Mouse (Mus musculus) limb, embryonic 13.5 days (tissue): ENCODE measurements around the gene Krtap31-2. TPM values are rescaled to one million over a fixed set of nuclear protein-coding genes. Genes with fewer than 3 reads are reported as not detected.

Experiments
- ATAC-seq: fragments of 200-750 bp; cut with Nextera tagmentation; 2 replicates; pipeline ENCODE4 v1.8.0; 2017; ENCODE audit warnings: low read depth, moderate number of reproducible peaks, moderate TSS enrichment; ENCODE audit not compliant: low FRiP score
- H3K27ac ChIP-seq: fragments of 300-500 bp; sonication (generic); 2 replicates; pipeline ENCODE4 v1.5.1; 2015; ENCODE audit warnings: inconsistent platforms, mild to moderate bottlenecking, moderate library complexity
- H3K27me3 ChIP-seq: fragments of 300-500 bp; sonication (generic); 2 replicates; pipeline ENCODE4 v1.6.1; 2015; ENCODE audit warnings: mild to moderate bottlenecking, inconsistent platforms
- H3K36me3 ChIP-seq: fragments of 300-500 bp; sonication (generic); 2 replicates; pipeline ENCODE4 v1.6.1; 2015; ENCODE audit warnings: inconsistent platforms, mild to moderate bottlenecking, moderate library complexity
- H3K4me1 ChIP-seq: fragments of 300-500 bp; sonication (generic); 2 replicates; pipeline ENCODE4 v1.6.1; 2015; ENCODE audit warnings: inconsistent platforms
- H3K4me2 ChIP-seq: fragments of 300-500 bp; sonication (generic); replicated peaks from 2 replicates; pipeline ENCODE4 v1.6.1; 2015; ENCODE audit warnings: inconsistent platforms, mild to moderate bottlenecking, moderate library complexity
- H3K4me3 ChIP-seq: fragments of 300-500 bp; sonication (generic); 2 replicates; pipeline ENCODE4 v1.5.1; 2015; ENCODE audit warnings: moderate library complexity, mild to moderate bottlenecking, inconsistent platforms
- H3K9ac ChIP-seq: fragments of 300-500 bp; sonication (generic); 2 replicates; pipeline ENCODE4 v1.6.1; 2015; ENCODE audit warnings: mild to moderate bottlenecking, inconsistent platforms
- H3K9me3 ChIP-seq: fragments of 300-500 bp; sonication (generic); 2 replicates; pipeline ENCODE4 v1.6.1; 2016; ENCODE audit warnings: inconsistent platforms
- whole genome bisulfite sequencing: fragments of 180-500 bp; shearing (Covaris S2); methylation state at CpG from one replicate; pipeline ENCODE4 v1.1.7; 2015; 5-methylcytosine and 5-hydroxymethylcytosine counted together
- polyA plus RNA-seq: library from polyadenylated mRNA; unstranded; fragments of >200 nt; fragmentation: Nextera tagmentation; extraction: Ambion mirVana; gene quantifications from 2 replicates; pipeline ENCODE4 v1.2.1, GENCODE M21; 2015

Gene Krtap31-2
- polyA plus RNA-seq = not detected in 2 replicates

DNA sequence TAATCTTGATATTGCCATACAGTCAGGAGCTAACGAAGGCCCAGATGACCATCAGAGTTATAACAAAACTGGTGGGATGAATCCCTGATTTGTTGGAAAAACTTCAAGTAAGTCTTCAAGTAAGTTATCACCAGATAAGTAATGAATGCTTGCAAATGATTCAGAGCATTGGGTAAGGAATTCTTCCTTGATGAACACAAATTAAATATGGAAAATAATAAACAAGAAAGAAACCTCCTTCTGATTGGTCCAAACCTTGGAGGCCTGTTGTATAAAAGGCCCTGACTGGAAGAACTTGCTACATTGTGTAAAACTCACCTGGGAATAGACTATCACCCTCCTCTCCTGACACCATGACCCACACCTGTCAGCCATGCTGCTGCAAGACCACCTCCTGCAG is at the start of gene Krtap31-2:
TSS of gene Krtap31-2 (plus strand) at position 301 of the 400 bp plus-strand sequence.
- WGBS = 91% methylated on average over 1 of the region's 1 CpGs
- H3K36me3 ChIP-seq = no peaks in the 10 kb centered on the region
- H3K27me3 ChIP-seq = no peaks in the 10 kb centered on the region
- H3K4me3 ChIP-seq = no peak within 1 kb of the TSS
- H3K4me1 ChIP-seq = no peaks in the 10 kb centered on the region
- no peaks in the 10 kb centered on the region for H3K9me3 ChIP-seq
- H3K4me2 ChIP-seq = no peak within 1 kb of the TSS
- no peak within 1 kb of the TSS for H3K9ac ChIP-seq
- H3K27ac ChIP-seq = no peak within 1 kb of the TSS
- no peak for ATAC-seq

DNA sequence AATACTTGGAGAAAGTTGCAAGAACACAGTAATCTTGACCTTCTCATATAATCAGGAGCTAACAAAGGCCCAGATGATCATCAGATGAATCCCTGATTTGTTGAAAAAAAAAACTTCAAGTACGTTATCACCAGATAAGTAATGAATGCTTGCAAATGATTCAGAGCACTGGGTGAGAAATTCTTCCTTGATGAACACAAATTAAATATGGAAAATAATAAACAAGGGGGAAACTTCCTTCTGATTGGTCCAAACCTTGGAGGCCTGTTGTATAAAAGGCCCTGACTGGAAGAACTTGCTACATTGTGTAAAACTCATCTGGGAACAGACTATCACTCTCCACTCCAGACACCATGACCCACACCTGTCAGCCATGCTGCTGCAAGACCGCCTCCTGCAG is 28.5 kb upstream of the Krtap31-2 start, which contains the start of gene Krtap31-1:
TSS of gene Krtap31-1 (plus strand) at position 301 of the 400 bp plus-strand sequence.
- Histone ChIP-seq H3K36me3 (no peaks in the 10 kb centered on the region), H3K4me2 (no peak within 1 kb of the TSS), H3K9ac (no peak within 1 kb of the TSS), H3K9me3 (no peaks in the 10 kb centered on the region), H3K27ac (no peak within 1 kb of the TSS), H3K4me3 (no peak within 1 kb of the TSS), H3K27me3 (no peaks in the 10 kb centered on the region), H3K4me1 (no peaks in the 10 kb centered on the region)
- WGBS = 70% methylated on average over 2 of the region's 2 CpGs
- no peak for ATAC-seq

DNA sequence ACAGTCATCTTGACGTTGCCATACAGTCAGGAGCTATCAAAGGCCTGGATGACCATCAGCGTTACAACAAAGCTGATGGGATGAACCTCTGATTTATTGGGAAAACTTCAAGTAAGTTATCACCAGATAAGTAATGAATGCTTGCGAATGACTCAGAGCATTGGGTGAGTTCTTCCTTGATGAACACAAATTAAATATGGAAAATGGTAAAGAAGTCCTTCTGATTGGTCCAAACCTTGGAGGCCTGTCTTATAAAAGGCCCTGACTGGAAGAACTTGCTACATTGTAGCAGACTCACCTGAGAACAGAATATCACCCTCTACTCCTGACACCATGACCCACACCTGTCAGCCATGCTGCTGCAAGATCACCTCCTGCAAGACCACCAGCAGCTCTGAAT is 21.6 kb upstream of the Krtap31-2 start, which contains the start of gene Gm11565:
TSS of gene Gm11565 (plus strand) at position 301 of the 400 bp plus-strand sequence.
- no peak for ATAC-seq
- Histone ChIP-seq H3K4me2 (no peak within 1 kb of the TSS), H3K36me3 (no peaks in the 10 kb centered on the region), H3K9ac (no peak within 1 kb of the TSS), H3K4me3 (no peak within 1 kb of the TSS), H3K9me3 (no peaks in the 10 kb centered on the region), H3K27ac (no peak within 1 kb of the TSS), H3K4me1 (no peaks in the 10 kb centered on the region), H3K27me3 (no peaks in the 10 kb centered on the region)
- WGBS = 86% methylated on average over 3 of the region's 3 CpGs

DNA sequence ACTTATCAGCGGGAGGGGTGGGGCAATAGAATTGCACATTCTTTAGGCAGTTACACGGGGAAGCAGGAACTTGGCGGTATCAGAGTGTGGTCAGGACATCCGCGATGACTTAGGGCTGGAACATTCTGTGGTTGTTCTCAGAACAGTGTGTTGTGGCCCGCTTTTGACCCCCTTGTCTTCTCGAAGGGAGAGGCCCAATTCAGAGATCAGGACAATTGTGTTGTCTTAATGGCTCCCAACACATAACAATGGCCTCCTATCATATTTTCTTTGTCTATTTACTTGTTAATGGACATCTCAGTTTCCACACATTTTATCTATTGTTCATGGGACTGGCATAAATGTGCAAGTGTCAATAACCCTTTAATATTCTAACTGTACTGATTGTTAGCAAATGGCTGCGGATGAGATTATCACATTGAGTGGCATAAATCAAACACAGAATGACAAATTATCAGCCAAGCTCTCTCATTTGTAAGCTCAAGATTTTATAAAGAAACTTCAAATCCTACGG is 1.7 kb downstream of the Krtap31-2 start:
- ATAC-seq = no peak
- H3K9ac ChIP-seq = no peak overlapping the region
- no peaks in the 10 kb centered on the region for H3K36me3 ChIP-seq
- H3K27me3 ChIP-seq = no peaks in the 10 kb centered on the region
- H3K4me2 ChIP-seq = no peak overlapping the region
- H3K9me3 ChIP-seq = no peaks in the 10 kb centered on the region
- H3K27ac ChIP-seq = no peak overlapping the region
- H3K4me3 ChIP-seq = no peak overlapping the region
- H3K4me1 ChIP-seq = no peaks in the 10 kb centered on the region
- WGBS = 90% methylated on average over 9 of the region's 9 CpGs

DNA sequence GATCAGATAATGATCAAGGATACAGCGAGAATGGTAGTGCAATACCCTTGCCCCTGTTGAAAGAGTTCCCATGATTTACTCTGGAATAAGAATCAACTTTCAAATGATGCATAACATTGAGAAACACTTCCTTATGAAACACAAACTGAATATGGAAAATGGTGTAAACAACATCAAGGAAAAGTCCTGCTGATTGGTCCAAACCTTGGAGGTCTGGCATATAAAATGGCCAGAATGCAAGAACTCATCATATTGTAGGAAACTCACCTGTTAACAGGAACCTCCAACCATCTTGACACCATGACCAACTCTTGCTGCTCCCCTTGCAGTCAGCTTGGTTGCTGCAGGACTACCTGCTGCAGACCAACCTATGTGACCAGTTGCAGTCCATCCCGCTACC is 12.1 kb downstream of the Krtap31-2 start, which contains the start of gene Krtap9-5:
TSS of gene Krtap9-5 (plus strand) at position 301 of the 400 bp plus-strand sequence.
- H3K36me3 ChIP-seq = no peaks in the 10 kb centered on the region
- H3K4me2 ChIP-seq = no peak within 1 kb of the TSS
- WGBS = 85% methylated on average over 2 of the region's 2 CpGs
- H3K9ac ChIP-seq = no peak within 1 kb of the TSS
- H3K4me3 ChIP-seq = no peak within 1 kb of the TSS
- no peak within 1 kb of the TSS for H3K27ac ChIP-seq
- no peaks in the 10 kb centered on the region for H3K4me1 ChIP-seq
- no peaks in the 10 kb centered on the region for H3K9me3 ChIP-seq
- no peak for ATAC-seq
- no peaks in the 10 kb centered on the region for H3K27me3 ChIP-seq

DNA sequence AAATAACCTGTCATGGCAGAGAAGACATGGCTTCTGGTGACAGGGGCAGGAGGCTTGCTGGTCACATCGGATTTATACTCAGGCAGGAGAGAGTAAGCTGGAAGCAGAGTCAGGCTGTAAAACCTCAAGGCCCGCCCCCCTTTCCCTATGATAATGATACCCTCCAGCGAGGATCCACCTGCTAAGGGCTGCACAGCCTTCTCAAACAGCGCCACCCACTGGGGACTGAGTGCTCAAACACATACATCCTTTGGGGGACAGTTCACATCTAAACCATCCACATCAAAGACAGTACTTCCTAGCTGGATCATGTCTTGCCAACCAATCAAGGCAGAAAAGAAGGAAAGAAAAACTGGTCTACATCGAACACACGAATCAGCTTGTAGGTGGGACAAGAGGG is 28.1 kb downstream of the Krtap31-2 start:
- Histone ChIP-seq H3K27ac (no peak overlapping the region), H3K9ac (no peak overlapping the region), H3K4me2 (no peak overlapping the region), H3K27me3 (no peaks in the 10 kb centered on the region), H3K36me3 (no peaks in the 10 kb centered on the region), H3K4me1 (no peaks in the 10 kb centered on the region), H3K4me3 (no peak overlapping the region), H3K9me3 (no peaks in the 10 kb centered on the region)
- no peak for ATAC-seq
- 46% methylated on average over 6 of the region's 6 CpGs for WGBS

DNA sequence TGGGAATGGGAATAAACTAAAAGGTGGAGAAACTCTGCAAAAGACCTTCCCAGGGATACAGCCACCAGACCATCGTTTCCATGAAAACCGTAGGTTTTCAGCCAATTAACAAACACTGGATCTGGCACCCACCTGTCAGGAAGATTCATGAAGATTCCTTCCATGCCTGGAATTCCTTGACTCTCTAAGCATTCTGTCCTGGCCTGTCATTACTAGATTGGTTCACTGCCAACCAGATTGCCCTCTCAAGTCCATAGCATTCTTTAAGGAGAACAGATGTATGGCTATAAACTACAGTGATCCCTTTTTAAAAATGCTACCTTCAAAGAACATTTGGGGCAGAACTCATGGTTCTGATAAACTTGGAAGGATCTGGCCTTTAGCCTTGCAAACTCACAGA is 29.9 kb downstream of the Krtap31-2 start:
- Histone ChIP-seq H3K4me3 (no peak overlapping the region), H3K27ac (no peak overlapping the region), H3K27me3 (no peaks in the 10 kb centered on the region), H3K9me3 (no peaks in the 10 kb centered on the region), H3K4me2 (no peak overlapping the region), H3K9ac (no peak overlapping the region), H3K4me1 (no peaks in the 10 kb centered on the region), H3K36me3 (no peaks in the 10 kb centered on the region)
- no peak for ATAC-seq
- WGBS = 2% methylated on average over 2 of the region's 2 CpGs

DNA sequence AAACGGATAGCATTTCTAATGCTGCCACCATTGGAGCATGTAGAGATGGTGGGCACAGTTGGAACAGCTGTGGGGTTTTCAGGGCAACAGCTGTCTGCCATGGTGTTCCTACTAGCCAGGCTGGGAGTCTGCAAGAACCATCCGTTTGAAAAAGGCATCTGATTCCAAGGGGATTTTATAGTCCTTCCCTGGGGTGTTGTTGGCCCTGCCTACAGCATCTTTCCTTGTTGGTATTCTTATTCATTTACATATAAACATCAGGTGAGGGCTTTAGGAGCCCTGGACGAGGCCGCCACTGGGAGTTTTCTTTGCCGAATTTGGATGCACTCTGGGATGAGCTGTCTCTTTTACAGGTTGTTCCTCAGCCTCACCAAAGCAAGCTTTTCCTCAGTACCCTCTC is 42.9 kb downstream of the Krtap31-2 start, which contains the start of gene Krtap29-1:
TSS of gene Krtap29-1 (minus strand) at position 101 of the 400 bp plus-strand sequence.
- Histone ChIP-seq H3K36me3 (no peaks in the 10 kb centered on the region), H3K9ac (no peak within 1 kb of the TSS), H3K27me3 (no peaks in the 10 kb centered on the region), H3K4me3 (no peak within 1 kb of the TSS), H3K9me3 (no peaks in the 10 kb centered on the region), H3K4me2 (no peak within 1 kb of the TSS), H3K4me1 (no peaks in the 10 kb centered on the region), H3K27ac (no peak within 1 kb of the TSS)
- ATAC-seq = no peak
- WGBS = 68% methylated on average over 5 of the region's 5 CpGs

DNA sequence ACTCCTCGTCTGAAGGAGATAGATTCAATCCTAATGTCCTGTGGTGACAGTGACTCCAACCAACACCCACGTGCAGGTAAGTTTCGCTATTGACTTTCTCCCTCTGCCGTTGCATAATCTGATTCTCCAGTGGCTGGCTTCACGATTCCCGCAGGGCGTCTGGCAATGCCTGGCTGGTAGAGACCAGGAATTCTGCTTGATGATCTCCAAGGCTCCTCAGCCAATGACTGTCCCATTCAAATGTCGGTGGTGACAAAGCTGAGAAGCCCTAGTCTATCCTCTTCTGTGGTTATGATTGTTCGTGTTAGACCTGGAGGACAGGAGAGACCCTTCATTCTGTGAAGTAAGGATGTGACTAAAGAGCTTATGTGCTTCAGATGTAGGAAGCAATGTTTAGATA is 46.6 kb downstream of the Krtap31-2 start:
- Histone ChIP-seq H3K4me1 (no peaks in the 10 kb centered on the region), H3K4me3 (no peak overlapping the region), H3K9ac (no peak overlapping the region), H3K36me3 (no peaks in the 10 kb centered on the region), H3K9me3 (no peaks in the 10 kb centered on the region), H3K4me2 (no peak overlapping the region), H3K27me3 (peaks cover 5% of the 10 kb centered on the region; the same call in 1 of the 2 replicates), H3K27ac (no peak overlapping the region)
- WGBS = 85% methylated on average over 9 of the region's 9 CpGs
- no peak for ATAC-seq

DNA sequence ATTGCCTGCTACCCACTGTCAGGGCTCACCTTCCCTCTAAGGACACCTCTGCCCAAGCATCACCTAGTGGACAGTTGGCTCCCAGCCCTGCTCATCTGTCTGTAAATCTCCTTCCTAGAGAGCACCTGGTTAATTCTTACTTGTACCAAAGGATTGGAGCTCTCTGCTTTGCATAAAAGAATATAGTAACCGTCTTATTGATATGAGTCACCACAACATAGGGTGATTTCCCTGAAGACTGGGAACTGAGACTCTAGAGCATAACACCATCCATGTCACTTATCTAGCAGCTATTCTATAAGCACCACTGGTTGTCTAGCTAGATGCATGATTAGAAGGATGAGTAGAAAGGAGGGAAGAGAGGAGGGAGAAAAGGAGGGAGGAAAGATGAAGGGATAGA is 47.4 kb downstream of the Krtap31-2 start:
- Histone ChIP-seq H3K4me1 (no peaks in the 10 kb centered on the region), H3K9me3 (no peaks in the 10 kb centered on the region), H3K27ac (no peak overlapping the region), H3K4me3 (no peak overlapping the region), H3K27me3 (peaks cover 5% of the 10 kb centered on the region; the same call in 1 of the 2 replicates), H3K36me3 (no peaks in the 10 kb centered on the region), H3K4me2 (no peak overlapping the region), H3K9ac (no peak overlapping the region)
- no peak for ATAC-seq
- 85% methylated on average over 1 of the region's 1 CpGs for WGBS

DNA sequence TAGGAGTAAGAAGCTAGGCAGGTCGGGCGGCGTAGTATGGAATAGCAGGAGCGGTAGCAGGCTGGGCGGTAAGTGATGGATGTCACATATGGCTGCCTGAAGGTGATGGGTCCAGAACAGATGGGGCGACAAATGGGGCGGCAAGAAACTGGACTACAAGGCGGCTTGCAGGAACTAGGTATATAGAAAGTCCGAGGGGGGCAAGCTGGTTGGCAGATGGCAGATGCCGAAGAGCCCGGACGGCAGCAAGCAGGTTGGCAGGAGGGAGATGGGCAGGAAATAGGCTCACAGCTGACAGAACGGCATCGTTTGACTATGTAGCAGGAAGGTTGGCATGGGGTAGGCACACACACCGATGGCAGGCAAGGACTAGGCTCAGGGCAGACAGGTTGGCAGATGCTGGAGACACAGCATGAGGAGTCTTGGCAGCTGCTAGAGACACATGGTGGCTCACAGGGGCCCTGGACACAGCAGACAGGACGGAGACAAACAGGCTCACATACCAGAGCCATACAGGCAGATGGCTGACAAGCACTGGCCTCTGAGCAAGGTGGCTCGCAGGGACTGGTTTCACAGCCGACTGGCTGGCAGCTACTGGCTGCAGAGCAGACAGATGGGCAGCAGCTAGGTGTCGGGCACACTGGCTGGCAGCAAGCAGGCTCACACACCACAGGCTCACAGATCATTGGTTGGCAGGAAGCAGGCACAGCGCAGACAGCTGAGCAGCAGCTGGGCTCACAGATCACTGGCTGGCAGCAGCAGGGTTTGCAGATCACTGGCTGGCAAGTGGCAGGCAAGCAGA is 49.4 kb downstream of the Krtap31-2 start:
- no peak for ATAC-seq
- WGBS = 81% methylated on average over 20 of the region's 20 CpGs

DNA sequence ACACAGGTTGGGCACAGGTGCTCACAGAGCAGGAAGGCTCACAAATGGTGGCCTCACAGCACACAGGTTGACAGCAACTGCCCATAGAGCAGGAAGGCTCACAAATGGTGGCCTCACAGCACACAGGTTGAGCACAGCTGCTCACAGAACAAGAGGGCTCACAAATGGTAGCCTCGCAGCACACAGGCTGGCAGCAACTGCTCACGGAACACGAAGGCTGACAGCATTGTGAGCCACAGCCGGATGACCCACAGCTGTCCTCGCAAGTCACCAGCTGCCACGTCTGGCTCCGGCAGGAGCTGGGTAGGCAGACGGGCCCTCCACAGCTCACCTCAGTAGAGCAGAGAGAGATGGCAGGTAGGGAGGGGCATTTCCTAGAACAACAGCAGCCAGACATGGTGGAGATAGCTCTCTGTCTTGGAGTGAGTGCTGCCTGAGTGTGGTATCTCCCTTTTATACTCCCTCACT is 50.1 kb downstream of the Krtap31-2 start, which contains the start of gene Krtap16-1:
TSS of gene Krtap16-1 (minus strand) at position 418 of the 468 bp plus-strand sequence.
- Histone ChIP-seq H3K4me1 (no peaks in the 10 kb centered on the region), H3K36me3 (no peaks in the 10 kb centered on the region), H3K4me2 (no peak within 1 kb of the TSS), H3K9me3 (no peaks in the 10 kb centered on the region), H3K27me3 (peaks cover 5% of the 10 kb centered on the region; the same call in 1 of the 2 replicates), H3K9ac (no peak within 1 kb of the TSS), H3K4me3 (no peak within 1 kb of the TSS), H3K27ac (no peak within 1 kb of the TSS)
- ATAC-seq = peak; percentile 19; the same call in 1 of the 2 replicates
- 77% methylated on average over 8 of the region's 8 CpGs for WGBS

More for the DNA sequence above, 49.4 kb downstream of the Krtap31-2 start:
- no peaks in the 10 kb centered on the region for H3K9me3 ChIP-seq
- no peaks in the 10 kb centered on the region for H3K4me1 ChIP-seq
- H3K9ac ChIP-seq = no peak overlapping the region
- H3K27ac ChIP-seq = no peak overlapping the region
- no peaks in the 10 kb centered on the region for H3K36me3 ChIP-seq
- H3K4me3 ChIP-seq = no peak overlapping the region
- no peak overlapping the region for H3K4me2 ChIP-seq
- peaks cover 5% of the 10 kb centered on the region; the same call in 1 of the 2 replicates for H3K27me3 ChIP-seq
